Mouse (Mus musculus): ENCODE results near the gene Tnfrsf14. TPM values are rescaled to one million over a fixed set of nuclear protein-coding genes. Genes with fewer than 3 reads are reported as not detected.
A peak's percentile ranks its signal among the peaks of the same experiment; 100 is the strongest.

Gene Tnfrsf14
- polyA plus RNA-seq, 1 experiment from 2014 or later = 59.8 TPM

DNA sequence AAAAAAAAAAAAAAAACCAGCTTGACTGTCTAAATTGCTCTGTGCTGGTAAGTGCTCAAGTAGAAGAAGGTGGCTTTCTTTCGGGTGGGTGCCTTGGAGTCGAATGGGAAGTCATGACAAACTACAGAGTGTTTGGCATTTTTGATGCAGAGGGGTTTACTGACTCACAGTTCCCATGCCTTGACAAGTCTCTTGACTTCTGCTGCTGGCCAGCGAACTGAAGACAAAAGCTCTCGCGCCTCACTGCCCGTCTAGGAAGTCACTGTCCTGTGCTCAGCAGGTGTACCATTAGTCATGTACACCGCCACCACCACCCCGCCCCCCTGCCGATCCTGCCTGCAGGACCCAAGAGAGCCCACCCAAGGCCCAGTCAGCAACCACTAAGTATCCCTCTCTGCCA, 28.2 kb upstream of the Tnfrsf14 start:
- Histone ChIP-seq H3K9ac (ENCODE audit: low read depth, low read length) (no peak overlapping the region), H3K9me3 (replicated peaks; ENCODE audit: control insufficient read depth, low read length) (no peaks in the 10 kb centered on the region), H3K36me3 (ENCODE audit: control insufficient read depth, insufficient read depth) (no peaks in the 10 kb centered on the region), H3K27ac (ENCODE audit: low read length) (no peak overlapping the region), H3K27me3 (ENCODE audit: control insufficient read depth, insufficient read depth, low read depth, low read length) (peaks cover 98% of the 10 kb centered on the region), H3K4me1 (ENCODE audit: control insufficient read depth, low read depth, low read length) (peaks cover 12% of the 10 kb centered on the region), H3K4me2 (ENCODE audit: low read depth, low read length) (no peak overlapping the region), H3K4me3 (ENCODE audit: low read depth, low read length) (no peak overlapping the region)
- WGBS (ENCODE audit: insufficient replicate concordance) = 37% methylated on average over 9 of the region's 9 CpGs
- ATAC-seq (ENCODE audit: low read depth) = no peak

DNA sequence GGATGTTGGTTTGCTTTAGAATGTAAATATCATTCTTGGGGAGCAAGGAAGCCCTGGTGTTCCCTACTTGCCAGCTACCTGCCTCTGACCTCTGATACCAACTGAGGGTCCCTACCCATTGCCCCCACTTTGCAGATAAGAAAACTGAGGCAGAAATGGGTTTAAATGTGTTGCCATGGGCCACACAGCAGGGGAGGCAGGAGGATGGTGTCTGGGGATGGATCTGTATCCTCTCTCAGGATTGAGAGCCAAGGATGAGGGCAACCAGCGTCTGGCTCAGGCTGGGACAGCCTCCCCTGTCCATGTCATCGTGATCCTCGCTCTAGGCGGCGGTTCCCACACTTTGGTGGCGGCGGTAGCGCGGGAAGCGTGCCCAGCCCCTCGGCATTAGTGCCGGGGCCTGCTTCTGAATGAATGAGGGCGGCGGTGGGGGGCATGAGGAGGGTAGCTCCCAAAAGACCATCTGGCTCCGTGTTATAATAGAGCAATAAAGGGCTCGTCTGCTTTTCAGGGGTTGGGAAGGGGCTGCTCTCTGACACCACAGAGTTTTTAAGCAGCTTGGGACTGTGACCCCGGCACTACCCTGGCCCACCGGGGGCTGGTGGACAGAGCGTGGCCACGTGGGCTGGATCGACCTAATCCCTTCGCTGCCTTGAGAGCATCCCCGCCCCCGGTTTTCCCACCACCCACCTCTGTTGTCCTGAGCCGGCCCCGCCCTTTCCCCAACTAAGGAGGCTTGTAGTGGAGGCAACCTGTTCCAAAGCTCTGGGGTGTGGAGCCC, 24.3 kb upstream of the Tnfrsf14 start:
- Histone ChIP-seq H3K4me2 (ENCODE audit: low read depth, low read length) (no peak overlapping the region), H3K27ac (ENCODE audit: low read length) (no peak overlapping the region), H3K9ac (ENCODE audit: low read depth, low read length) (no peak overlapping the region), H3K36me3 (ENCODE audit: control insufficient read depth, insufficient read depth) (no peaks in the 10 kb centered on the region), H3K27me3 (ENCODE audit: control insufficient read depth, insufficient read depth, low read depth, low read length) (peaks cover 91% of the 10 kb centered on the region), H3K4me1 (ENCODE audit: control insufficient read depth, low read depth, low read length) (peaks cover 2% of the 10 kb centered on the region), H3K9me3 (replicated peaks; ENCODE audit: control insufficient read depth, low read length) (no peaks in the 10 kb centered on the region), H3K4me3 (ENCODE audit: low read depth, low read length) (no peak overlapping the region)
- ATAC-seq (ENCODE audit: low read depth) = no peak
- 6% methylated on average over 26 of the region's 26 CpGs for WGBS (ENCODE audit: insufficient replicate concordance)

DNA sequence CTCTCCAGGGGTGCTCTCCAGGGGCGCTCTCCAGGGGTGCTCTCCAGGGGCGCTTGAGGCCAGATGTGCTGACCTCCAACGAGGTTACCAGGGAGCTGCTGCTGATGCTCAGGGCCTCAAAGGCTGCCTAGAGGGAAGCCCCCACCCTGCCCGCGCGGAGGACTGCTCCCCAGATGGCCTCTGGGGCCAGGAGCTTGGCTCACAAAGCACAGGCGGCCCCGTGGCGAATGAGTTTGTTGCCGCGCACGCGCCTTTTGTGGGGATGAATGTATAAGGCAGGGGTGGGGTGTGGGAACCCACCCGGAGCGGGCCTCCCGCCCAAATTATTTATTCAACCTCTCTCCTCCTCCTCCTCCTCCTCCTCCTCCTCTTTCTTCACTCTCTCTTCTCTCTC, 21.2 kb upstream of the Tnfrsf14 start:
- Histone ChIP-seq H3K9ac (ENCODE audit: low read depth, low read length) (no peak overlapping the region), H3K4me1 (ENCODE audit: control insufficient read depth, low read depth, low read length) (peaks cover 5% of the 10 kb centered on the region), H3K9me3 (replicated peaks; ENCODE audit: control insufficient read depth, low read length) (no peaks in the 10 kb centered on the region), H3K4me3 (ENCODE audit: low read depth, low read length) (no peak overlapping the region), H3K4me2 (ENCODE audit: low read depth, low read length) (no peak overlapping the region), H3K36me3 (ENCODE audit: control insufficient read depth, insufficient read depth) (no peaks in the 10 kb centered on the region), H3K27ac (ENCODE audit: low read length) (no peak overlapping the region), H3K27me3 (ENCODE audit: control insufficient read depth, insufficient read depth, low read depth, low read length) (peaks cover 76% of the 10 kb centered on the region)
- 15% methylated on average over 16 of the region's 16 CpGs for WGBS (ENCODE audit: insufficient replicate concordance)
- ATAC-seq (ENCODE audit: low read depth) = no peak

DNA sequence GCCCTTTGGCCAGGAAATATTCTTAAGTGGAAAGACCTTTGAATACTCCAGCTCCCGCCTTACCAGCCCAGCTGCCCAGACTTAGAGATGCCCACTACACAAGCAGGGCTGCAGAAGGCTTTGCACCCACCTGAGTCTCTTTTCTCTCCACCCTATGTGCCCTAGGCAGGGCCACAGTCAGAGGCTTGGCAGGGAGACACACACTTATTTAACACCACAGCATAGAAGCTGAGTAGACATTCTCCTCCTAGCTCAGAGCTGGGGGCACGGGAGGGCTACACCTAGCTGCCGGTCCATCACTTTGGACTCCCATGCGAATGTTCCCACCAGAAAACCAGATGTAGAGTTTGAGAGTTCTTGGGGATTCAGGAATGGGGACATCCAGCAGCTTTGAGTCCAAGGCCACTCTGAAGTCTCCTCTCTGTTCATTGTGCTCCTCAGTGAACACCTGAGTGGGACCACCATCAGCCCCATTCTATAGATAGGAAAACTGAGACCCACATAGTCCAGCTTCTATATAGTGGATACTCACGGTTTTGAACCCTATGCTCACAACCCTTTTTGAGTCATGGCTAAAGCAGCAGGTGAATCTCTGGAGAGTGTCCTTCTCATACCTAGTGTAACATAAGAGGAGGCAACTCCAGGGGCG, 20.7 kb upstream of the Tnfrsf14 start:
- no peak for ATAC-seq (ENCODE audit: low read depth)
- Histone ChIP-seq H3K36me3 (ENCODE audit: control insufficient read depth, insufficient read depth) (no peaks in the 10 kb centered on the region), H3K27ac (ENCODE audit: low read length) (no peak overlapping the region), H3K27me3 (ENCODE audit: control insufficient read depth, insufficient read depth, low read depth, low read length) (peaks cover 71% of the 10 kb centered on the region), H3K4me3 (ENCODE audit: low read depth, low read length) (no peak overlapping the region), H3K4me1 (ENCODE audit: control insufficient read depth, low read depth, low read length) (peaks cover 6% of the 10 kb centered on the region), H3K9me3 (replicated peaks; ENCODE audit: control insufficient read depth, low read length) (no peaks in the 10 kb centered on the region), H3K4me2 (ENCODE audit: low read depth, low read length) (no peak overlapping the region), H3K9ac (ENCODE audit: low read depth, low read length) (no peak overlapping the region)
- 55% methylated on average over 6 of the region's 6 CpGs for WGBS (ENCODE audit: insufficient replicate concordance)

DNA sequence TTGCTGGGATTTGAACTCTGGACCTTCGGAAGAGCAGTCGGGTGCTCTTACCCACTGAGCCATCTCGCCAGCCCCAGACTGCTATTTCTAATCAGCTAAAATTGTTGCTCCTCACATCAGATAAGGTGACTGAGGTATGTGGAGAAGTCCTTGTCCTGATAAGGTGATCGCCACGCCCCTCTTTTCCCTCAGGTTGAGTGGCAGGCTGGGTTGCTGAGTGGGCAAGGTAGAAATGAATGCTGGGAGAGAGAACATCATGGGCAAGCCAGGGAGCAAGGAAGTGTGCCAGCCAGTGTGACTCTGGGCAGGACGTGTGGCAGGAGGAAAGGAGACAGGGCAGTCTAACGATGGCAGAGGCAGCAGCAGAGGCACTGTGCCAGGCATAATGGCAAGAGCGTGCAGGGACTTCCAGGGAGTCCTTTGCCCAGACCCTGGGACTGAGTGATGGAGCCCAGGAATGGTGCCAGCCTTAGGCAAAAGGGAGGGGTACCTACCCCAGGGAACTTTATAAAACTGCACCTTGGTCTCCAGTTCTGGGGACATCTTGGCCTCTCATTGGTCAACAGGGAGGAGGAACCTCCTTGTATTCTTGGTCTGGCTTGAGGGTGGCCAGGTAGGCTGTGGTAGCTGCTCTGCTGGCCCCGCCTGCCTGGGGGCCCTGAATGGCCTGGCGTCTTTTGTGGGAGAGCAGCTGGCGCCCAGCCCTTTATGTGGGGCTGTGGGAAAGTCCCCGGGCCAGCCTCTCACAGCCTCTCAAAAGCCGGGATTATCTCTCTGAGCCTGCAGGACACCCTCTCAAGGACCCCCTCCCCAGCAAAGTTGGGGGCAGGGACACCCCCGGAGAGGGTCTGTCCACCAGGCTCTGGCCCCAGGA, 19.9 kb upstream of the Tnfrsf14 start:
- no peak overlapping the region for H3K4me2 ChIP-seq (ENCODE audit: low read depth, low read length)
- whole genome bisulfite sequencing (ENCODE audit: insufficient replicate concordance) = 36% methylated on average over 14 of the region's 14 CpGs
- no peak for ATAC-seq (ENCODE audit: low read depth)
- H3K36me3 ChIP-seq (ENCODE audit: control insufficient read depth, insufficient read depth) = no peaks in the 10 kb centered on the region
- peaks cover 10% of the 10 kb centered on the region for H3K4me1 ChIP-seq (ENCODE audit: control insufficient read depth, low read depth, low read length)
- H3K27me3 ChIP-seq (ENCODE audit: control insufficient read depth, insufficient read depth, low read depth, low read length) = peaks cover 63% of the 10 kb centered on the region
- H3K9ac ChIP-seq (ENCODE audit: low read depth, low read length) = no peak overlapping the region
- H3K4me3 ChIP-seq (ENCODE audit: low read depth, low read length) = no peak overlapping the region
- no peak overlapping the region for H3K27ac ChIP-seq (ENCODE audit: low read length)
- no peaks in the 10 kb centered on the region for H3K9me3 ChIP-seq (replicated peaks; ENCODE audit: control insufficient read depth, low read length)

DNA sequence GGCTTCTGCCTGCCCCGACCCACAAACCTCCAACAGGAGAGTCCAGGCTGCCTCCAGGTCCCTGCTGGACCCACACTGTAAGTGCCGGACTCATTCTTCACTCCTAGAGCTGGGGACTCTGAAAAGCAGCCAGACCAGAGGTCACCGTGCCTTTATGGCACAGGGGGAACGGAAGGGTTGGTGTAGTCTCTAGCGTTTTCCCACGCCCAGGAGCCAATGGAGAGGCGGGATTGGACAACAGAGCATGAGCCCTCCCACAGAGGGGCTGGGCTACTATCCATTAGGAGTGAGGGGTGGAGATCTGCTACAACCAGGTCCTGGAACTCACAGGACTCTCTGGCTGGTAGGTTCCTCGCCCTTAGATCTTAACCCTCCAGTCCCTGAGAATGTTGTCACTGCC, 18.0 kb upstream of the Tnfrsf14 start:
- WGBS (ENCODE audit: insufficient replicate concordance) = 9% methylated on average over 8 of the region's 8 CpGs
- peaks cover 43% of the 10 kb centered on the region for H3K27me3 ChIP-seq (ENCODE audit: control insufficient read depth, insufficient read depth, low read depth, low read length)
- H3K27ac ChIP-seq (ENCODE audit: low read length) = no peak overlapping the region
- H3K36me3 ChIP-seq (ENCODE audit: control insufficient read depth, insufficient read depth) = no peaks in the 10 kb centered on the region
- peak; percentile 62 for ATAC-seq (ENCODE audit: low read depth)
- H3K9ac ChIP-seq (ENCODE audit: low read depth, low read length) = no peak overlapping the region
- H3K9me3 ChIP-seq (replicated peaks; ENCODE audit: control insufficient read depth, low read length) = no peaks in the 10 kb centered on the region
- H3K4me2 ChIP-seq (ENCODE audit: low read depth, low read length) = peak overlapping the region; percentile 36; the same call in 1 of the 2 replicates
- peaks cover 10% of the 10 kb centered on the region for H3K4me1 ChIP-seq (ENCODE audit: control insufficient read depth, low read depth, low read length)
- no peak overlapping the region for H3K4me3 ChIP-seq (ENCODE audit: low read depth, low read length)

DNA sequence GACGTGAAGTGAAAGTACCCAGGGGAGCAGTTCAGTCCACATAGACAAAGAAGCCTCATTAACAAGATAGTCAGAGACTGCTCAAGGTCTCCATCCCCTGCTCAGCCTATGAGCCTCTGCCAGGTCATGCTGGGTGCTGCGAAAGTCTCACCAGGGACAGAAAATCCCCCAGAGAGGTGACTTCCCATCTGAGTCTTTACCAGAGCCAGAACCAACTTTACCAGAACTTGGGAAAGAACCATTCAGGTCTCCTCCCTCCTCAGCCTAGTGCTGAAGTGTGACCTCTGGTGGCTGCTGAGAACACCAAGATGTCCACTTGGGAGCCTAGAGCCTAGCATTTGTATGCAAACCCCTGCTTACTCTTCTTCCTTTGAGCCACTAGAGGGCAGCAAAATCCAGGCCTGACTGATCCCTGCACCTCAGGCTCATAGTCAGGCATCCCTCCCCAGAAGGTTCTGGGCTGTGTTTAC, 15.8 kb upstream of the Tnfrsf14 start:
- 12% methylated on average over 2 of the region's 2 CpGs for WGBS (ENCODE audit: insufficient replicate concordance)
- peak; percentile 88 for ATAC-seq (ENCODE audit: low read depth)
- Histone ChIP-seq H3K36me3 (ENCODE audit: control insufficient read depth, insufficient read depth) (no peaks in the 10 kb centered on the region), H3K4me1 (ENCODE audit: control insufficient read depth, low read depth, low read length) (peaks cover 10% of the 10 kb centered on the region), H3K4me3 (ENCODE audit: low read depth, low read length) (no peak overlapping the region), H3K27me3 (ENCODE audit: control insufficient read depth, insufficient read depth, low read depth, low read length) (peaks cover 26% of the 10 kb centered on the region), H3K4me2 (ENCODE audit: low read depth, low read length) (no peak overlapping the region), H3K27ac (ENCODE audit: low read length) (peak overlapping the region; percentile 51), H3K9ac (ENCODE audit: low read depth, low read length) (peak overlapping the region; percentile 26; the same call in 1 of the 2 replicates), H3K9me3 (replicated peaks; ENCODE audit: control insufficient read depth, low read length) (no peaks in the 10 kb centered on the region)

DNA sequence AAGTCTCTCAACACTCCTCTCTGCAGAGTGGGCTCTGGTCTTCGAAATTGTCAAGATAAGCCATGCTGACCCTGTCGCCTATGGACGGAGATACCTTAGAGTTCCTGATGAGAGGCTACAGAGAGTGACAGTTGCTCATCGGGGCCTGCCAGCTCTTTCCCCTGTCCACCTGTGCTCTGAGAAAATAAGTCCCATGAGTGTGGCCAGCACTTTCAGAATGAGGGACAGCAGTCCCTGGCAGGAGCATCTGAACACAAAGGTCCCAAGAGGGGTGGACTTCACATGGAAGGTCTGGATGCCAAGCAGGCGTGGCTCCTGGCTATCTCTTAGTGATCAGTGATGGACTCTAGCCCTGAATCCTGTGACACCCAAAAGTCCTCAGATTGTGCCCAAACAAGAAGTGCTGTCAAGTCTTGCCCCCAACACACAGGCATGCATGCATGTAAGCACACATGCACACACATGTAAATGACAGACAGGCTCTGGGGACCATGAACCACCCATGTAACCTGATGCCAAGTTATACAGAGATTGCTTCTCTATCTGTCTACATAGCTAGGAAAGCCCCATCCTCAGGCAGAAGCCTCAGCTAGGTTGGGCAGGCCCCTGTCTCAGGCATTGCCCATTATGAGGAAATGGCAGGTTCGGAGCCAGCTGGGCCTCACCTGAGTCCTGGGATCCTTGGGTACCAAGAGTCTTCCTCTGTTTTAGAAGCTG, 15.1 kb upstream of the Tnfrsf14 start:
- Histone ChIP-seq H3K9ac (ENCODE audit: low read depth, low read length) (peak overlapping the region; percentile 26; the same call in 1 of the 2 replicates), H3K4me2 (ENCODE audit: low read depth, low read length) (no peak overlapping the region), H3K27me3 (ENCODE audit: control insufficient read depth, insufficient read depth, low read depth, low read length) (peaks cover 19% of the 10 kb centered on the region), H3K9me3 (replicated peaks; ENCODE audit: control insufficient read depth, low read length) (no peaks in the 10 kb centered on the region), H3K27ac (ENCODE audit: low read length) (peak overlapping the region; percentile 51; the same call in 1 of the 2 replicates), H3K36me3 (ENCODE audit: control insufficient read depth, insufficient read depth) (no peaks in the 10 kb centered on the region), H3K4me1 (ENCODE audit: control insufficient read depth, low read depth, low read length) (peaks cover 10% of the 10 kb centered on the region), H3K4me3 (ENCODE audit: low read depth, low read length) (no peak overlapping the region)
- 70% methylated on average over 6 of the region's 6 CpGs for WGBS (ENCODE audit: insufficient replicate concordance)
- no peak for ATAC-seq (ENCODE audit: low read depth)
